Mouse (Mus musculus): ENCODE data around the gene Mef2d. TPM values are rescaled to one million over a fixed set of nuclear protein-coding genes. Genes with fewer than 3 reads are reported as not detected.

Mef2d gene
- polyA plus RNA-seq, 1 experiment from 2014 or later, result 17.7 TPM

- no peak for ATAC-seq (ENCODE audit: low FRiP score)
- WGBS, result 7% methylated on average over 7 of the region's 7 CpGs
- Histone ChIP-seq H3K9ac (peak overlapping the region; percentile 93), H3K27ac (peak overlapping the region; percentile 97), H3K9me3 (replicated peaks) (no peaks in the 10 kb centered on the region), H3K4me2 (replicated peaks) (peak overlapping the region; percentile 64), H3K36me3 (peaks cover 17% of the 10 kb centered on the region), H3K27me3 (peaks cover 87% of the 10 kb centered on the region), H3K4me3 (peak overlapping the region; percentile 63), H3K4me1 (peaks cover 51% of the 10 kb centered on the region)
These were observed 74.6 kb downstream of the Mef2d start for GRCm38 (mm10) chr3:88216534-88217326.

DNA sequence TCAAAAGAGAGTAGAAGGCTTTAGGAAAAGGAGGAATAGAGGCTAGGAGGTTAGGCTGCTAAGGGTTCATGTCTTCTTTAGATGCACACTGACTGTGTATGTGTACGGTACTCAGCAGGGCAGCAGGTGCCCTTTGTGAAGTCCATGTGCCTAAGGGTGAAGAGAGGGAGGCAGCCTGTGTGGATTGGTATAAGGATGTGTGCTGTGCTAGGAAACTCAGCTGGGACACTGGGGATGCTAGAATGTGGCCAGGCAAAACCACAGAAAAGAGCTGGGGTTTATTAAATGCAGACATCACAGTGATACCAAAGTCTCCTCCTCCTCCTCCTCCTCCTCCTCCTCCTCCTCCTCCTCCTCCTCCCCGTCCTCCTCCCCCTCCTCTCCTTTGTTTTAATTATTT, 75.5 kb downstream of the Mef2d start:
- Histone ChIP-seq H3K36me3 (peaks cover 17% of the 10 kb centered on the region), H3K4me3 (peak overlapping the region; percentile 63), H3K4me1 (peaks cover 50% of the 10 kb centered on the region), H3K4me2 (replicated peaks) (peak overlapping the region; percentile 64), H3K9ac (peak overlapping the region; percentile 93), H3K27me3 (peaks cover 79% of the 10 kb centered on the region), H3K27ac (peak overlapping the region; percentile 97), H3K9me3 (replicated peaks) (no peaks in the 10 kb centered on the region)
- no peak for ATAC-seq (ENCODE audit: low FRiP score)
- WGBS, result 38% methylated on average over 1 of the region's 2 CpGs

DNA sequence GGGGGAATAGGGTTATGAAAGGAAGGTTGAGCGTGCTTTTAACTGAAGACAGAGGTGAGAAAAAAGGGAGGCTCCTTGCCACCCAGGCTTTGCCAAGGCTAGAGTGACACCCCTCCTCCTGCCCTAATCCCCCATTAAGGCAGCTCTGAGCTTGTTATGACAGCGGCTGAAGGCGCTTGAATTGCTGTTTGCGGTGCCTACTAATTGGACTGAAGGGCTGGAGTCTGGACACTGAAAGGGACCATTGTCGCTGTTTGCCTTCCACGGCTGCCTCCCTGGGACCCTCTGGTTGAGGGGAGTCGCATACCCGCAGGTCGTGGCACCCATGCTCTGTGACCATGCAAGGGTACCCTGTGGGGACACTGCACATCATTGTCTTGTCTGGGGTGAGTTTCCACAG, 77.8 kb downstream of the Mef2d start:
- 18% methylated on average over 9 of the region's 9 CpGs for WGBS
- Histone ChIP-seq H3K9me3 (replicated peaks) (no peaks in the 10 kb centered on the region), H3K4me3 (peak overlapping the region; percentile 20; the same call in 1 of the 2 replicates), H3K4me1 (peaks cover 60% of the 10 kb centered on the region), H3K27ac (peak overlapping the region; percentile 97), H3K4me2 (replicated peaks) (peak overlapping the region; percentile 64), H3K36me3 (peaks cover 16% of the 10 kb centered on the region), H3K27me3 (peaks cover 60% of the 10 kb centered on the region), H3K9ac (peak overlapping the region; percentile 93)
- no peak for ATAC-seq (ENCODE audit: low FRiP score)

DNA sequence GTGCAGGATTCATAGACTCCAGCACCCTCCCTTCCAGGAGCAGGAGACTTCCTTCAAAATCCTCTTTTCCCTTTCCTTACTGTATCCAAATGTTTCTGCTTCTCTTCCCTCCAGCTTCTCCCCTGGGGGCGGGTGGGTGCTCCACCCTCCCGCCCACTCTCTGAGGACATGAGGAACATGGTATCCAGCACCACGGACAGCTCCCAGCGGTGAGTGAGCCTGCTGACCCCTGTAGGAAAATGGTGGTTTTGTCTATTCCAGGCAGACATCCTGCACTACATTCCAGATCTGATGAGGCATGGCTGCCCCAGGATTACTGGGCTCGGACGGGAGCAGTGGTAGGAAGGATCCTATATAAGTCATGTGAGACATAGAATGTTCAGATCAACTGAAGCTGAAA, 78.7 kb downstream of the Mef2d start:
- Histone ChIP-seq H3K4me3 (peak overlapping the region; percentile 10; the same call in 1 of the 2 replicates), H3K27me3 (peaks cover 51% of the 10 kb centered on the region), H3K36me3 (peaks cover 20% of the 10 kb centered on the region), H3K27ac (peak overlapping the region; percentile 97), H3K4me1 (peaks cover 65% of the 10 kb centered on the region), H3K9me3 (replicated peaks) (no peaks in the 10 kb centered on the region), H3K4me2 (replicated peaks) (peak overlapping the region; percentile 64), H3K9ac (peak overlapping the region; percentile 93)
- ATAC-seq (ENCODE audit: low FRiP score), result no peak
- WGBS, result 3% methylated on average over 6 of the region's 6 CpGs

Small RNA genes lying within 50 kb of the gene (microRNA-seq; reads per million reads assigned to microRNA genes)
- not detected for gene Gm25641
- 27.4 reads per million, percentile 31 among the genes with 10 or more reads in this experiment for gene Mir3093
- gene Mir9-1, result not detected

Other genes starting within 250 kb of the Mef2d start
- gene Hdgf, start 236.1 kb upstream of the Mef2d start, polyA plus RNA-seq (2016; fragmentation: Nextera tagmentation; extraction: Ambion mirVana), result 219 and 230 TPM in 2 replicates
- 72.9 and 79.0 TPM in 2 replicates for gene Mrpl24, start 222.9 kb upstream of the Mef2d start, polyA plus RNA-seq (2016; fragmentation: Nextera tagmentation; extraction: Ambion mirVana)
- 67.7 and 68.7 TPM in 2 replicates for gene Isg20l2, start 212.1 kb upstream of the Mef2d start, polyA plus RNA-seq (2016; fragmentation: Nextera tagmentation; extraction: Ambion mirVana)
- gene Rrnad1, start 211.7 kb upstream of the Mef2d start, polyA plus RNA-seq (2016; fragmentation: Nextera tagmentation; extraction: Ambion mirVana), result 22.1 and 22.5 TPM in 2 replicates
- gene Crabp2, start 193.7 kb upstream of the Mef2d start, polyA plus RNA-seq (2016; fragmentation: Nextera tagmentation; extraction: Ambion mirVana), result 384 and 396 TPM in 2 replicates
- 136 and 153 TPM in 2 replicates for gene Nes, start 171.3 kb upstream of the Mef2d start, polyA plus RNA-seq (2016; fragmentation: Nextera tagmentation; extraction: Ambion mirVana)
- gene Bcan, start 142.1 kb upstream of the Mef2d start, polyA plus RNA-seq (2016; fragmentation: Nextera tagmentation; extraction: Ambion mirVana), result 1.7 and 1.9 TPM in 2 replicates
- 0.30 and 0.33 TPM in 2 replicates for gene Hapln2, start 114.8 kb upstream of the Mef2d start, polyA plus RNA-seq (2016; fragmentation: Nextera tagmentation; extraction: Ambion mirVana)
- gene Gpatch4, start 99.3 kb upstream of the Mef2d start, polyA plus RNA-seq (2016; fragmentation: Nextera tagmentation; extraction: Ambion mirVana), result 28.0 and 28.3 TPM in 2 replicates
- gene Naxe, start 83.9 kb upstream of the Mef2d start, polyA plus RNA-seq (2016; fragmentation: Nextera tagmentation; extraction: Ambion mirVana), result 135 and 137 TPM in 2 replicates
- gene Ttc24, start 64.1 kb upstream of the Mef2d start, polyA plus RNA-seq (2016; fragmentation: Nextera tagmentation; extraction: Ambion mirVana), result 0.36 TPM in 1 of 2 replicates, not detected in the other
- 14.7 and 14.9 TPM in 2 replicates for gene Iqgap3, start 60.4 kb upstream of the Mef2d start, polyA plus RNA-seq (2016; fragmentation: Nextera tagmentation; extraction: Ambion mirVana)
- gene Rhbg, start 112.3 kb downstream of the Mef2d start, polyA plus RNA-seq (2016; fragmentation: Nextera tagmentation; extraction: Ambion mirVana), result 0.23 and 0.25 TPM in 2 replicates
- gene Gm38392, start 144.8 kb downstream of the Mef2d start, polyA plus RNA-seq (2016; fragmentation: Nextera tagmentation; extraction: Ambion mirVana), result 0.22 TPM in 1 of 2 replicates, not detected in the other
- 10.1 and 11.2 TPM in 2 replicates for gene Tsacc, start 154.6 kb downstream of the Mef2d start, polyA plus RNA-seq (2016; fragmentation: Nextera tagmentation; extraction: Ambion mirVana)
- 523 and 555 TPM in 2 replicates for gene Cct3, start 154.7 kb downstream of the Mef2d start, polyA plus RNA-seq (2016; fragmentation: Nextera tagmentation; extraction: Ambion mirVana)
- gene Glmp, start 182.7 kb downstream of the Mef2d start, polyA plus RNA-seq (2016; fragmentation: Nextera tagmentation; extraction: Ambion mirVana), result 142 and 145 TPM in 2 replicates
- gene Tmem79, start 193.8 kb downstream of the Mef2d start, polyA plus RNA-seq (2016; fragmentation: Nextera tagmentation; extraction: Ambion mirVana), result 1.7 and 2.1 TPM in 2 replicates
- 83.3 and 83.8 TPM in 2 replicates for gene Smg5, start 193.9 kb downstream of the Mef2d start, polyA plus RNA-seq (2016; fragmentation: Nextera tagmentation; extraction: Ambion mirVana)
- gene Paqr6, start 222.2 kb downstream of the Mef2d start, polyA plus RNA-seq (2016; fragmentation: Nextera tagmentation; extraction: Ambion mirVana), result 2.2 and 2.8 TPM in 2 replicates
- gene Bglap3, start 230.4 kb downstream of the Mef2d start, polyA plus RNA-seq (2016; fragmentation: Nextera tagmentation; extraction: Ambion mirVana), result not detected in 2 replicates
- not detected in 2 replicates for gene Bglap2, start 236.3 kb downstream of the Mef2d start, polyA plus RNA-seq (2016; fragmentation: Nextera tagmentation; extraction: Ambion mirVana)
- not detected in 2 replicates for gene Bglap, start 242.1 kb downstream of the Mef2d start, polyA plus RNA-seq (2016; fragmentation: Nextera tagmentation; extraction: Ambion mirVana)

Measured in hindbrain, embryonic 12.5 days (tissue).